Mouse (Mus musculus): Measurements from ENCODE around the gene Pp2d1. TPM values are rescaled to one million over a fixed set of nuclear protein-coding genes. Genes with fewer than 3 reads are reported as not detected.
"Not testable (repeated sequence)": the region's sequence is repeated elsewhere in the genome, so short reads cannot be mapped to it uniquely, and the experiment has no call there.

Pp2d1 gene
- polyA plus RNA-seq, 1 experiment from 2014 or later, result 0.77 TPM

- no peaks in the 10 kb centered on the region for H3K36me3 ChIP-seq (ENCODE audit: control insufficient read depth, insufficient read depth, low read length)
- no peak overlapping the region for H3K9ac ChIP-seq (ENCODE audit: low read depth, low read length)
- 67% methylated on average over 9 of the region's 9 CpGs for WGBS
- H3K4me3 ChIP-seq (ENCODE audit: low read depth, low read length), result no peak overlapping the region
- no peaks in the 10 kb centered on the region for H3K4me1 ChIP-seq (replicated peaks; ENCODE audit: control insufficient read depth, insufficient read depth, low read length)
- no peak overlapping the region for H3K27ac ChIP-seq (ENCODE audit: low read depth, low read length)
- ATAC-seq (ENCODE audit: low FRiP score) (peak; percentile 40; the same call in 1 of the 2 replicates), DNase-seq (ENCODE audit: low spot score) (no peak)
- H3K4me2 ChIP-seq (replicated peaks; ENCODE audit: low read depth, low read length), result no peak overlapping the region
- H3K9me3 ChIP-seq (ENCODE audit: control insufficient read depth, low read length), result no peaks in the 10 kb centered on the region
- H3K27me3 ChIP-seq (ENCODE audit: control insufficient read depth, insufficient read depth, low read length), result no peaks in the 10 kb centered on the region
These were observed 39.5 kb upstream of the Pp2d1 start for GRCm38 (mm10) chr17:53578776-53579175.

GRCm38 (mm10) chr17:53578249-53578648 lies 39.0 kb upstream of the Pp2d1 start:
- 86% methylated on average over 6 of the region's 6 CpGs for WGBS
- H3K9ac ChIP-seq (ENCODE audit: low read depth, low read length), result no peak overlapping the region
- H3K27me3 ChIP-seq (ENCODE audit: control insufficient read depth, insufficient read depth, low read length), result no peaks in the 10 kb centered on the region
- no peak for DNase-seq (ENCODE audit: low spot score)
- H3K4me1 ChIP-seq (replicated peaks; ENCODE audit: control insufficient read depth, insufficient read depth, low read length), result no peaks in the 10 kb centered on the region
- H3K27ac ChIP-seq (ENCODE audit: low read depth, low read length), result no peak overlapping the region
- H3K36me3 ChIP-seq (ENCODE audit: control insufficient read depth, insufficient read depth, low read length), result no peaks in the 10 kb centered on the region
- ATAC-seq (ENCODE audit: low FRiP score), result no peak
- no peaks in the 10 kb centered on the region for H3K9me3 ChIP-seq (ENCODE audit: control insufficient read depth, low read length)
- no peak overlapping the region for H3K4me2 ChIP-seq (replicated peaks; ENCODE audit: low read depth, low read length)
- H3K4me3 ChIP-seq (ENCODE audit: low read depth, low read length), result no peak overlapping the region

- H3K36me3 ChIP-seq (ENCODE audit: control insufficient read depth, insufficient read depth, low read length), result no peaks in the 10 kb centered on the region
- H3K27me3 ChIP-seq (ENCODE audit: control insufficient read depth, insufficient read depth, low read length), result no peaks in the 10 kb centered on the region
- H3K4me3 ChIP-seq (ENCODE audit: low read depth, low read length), result no peak overlapping the region
- ATAC-seq (ENCODE audit: low FRiP score) (no peak), DNase-seq (ENCODE audit: low spot score) (no peak)
- no peaks in the 10 kb centered on the region for H3K9me3 ChIP-seq (ENCODE audit: control insufficient read depth, low read length)
- H3K4me1 ChIP-seq (replicated peaks; ENCODE audit: control insufficient read depth, insufficient read depth, low read length), result no peaks in the 10 kb centered on the region
- WGBS, result 81% methylated on average over 5 of the region's 5 CpGs
- H3K4me2 ChIP-seq (replicated peaks; ENCODE audit: low read depth, low read length), result no peak overlapping the region
- H3K9ac ChIP-seq (ENCODE audit: low read depth, low read length), result no peak overlapping the region
- no peak overlapping the region for H3K27ac ChIP-seq (ENCODE audit: low read depth, low read length)
These were observed 38.5 kb upstream of the Pp2d1 start for GRCm38 (mm10) chr17:53577754-53578153.

GRCm38 (mm10) chr17:53577151-53577550 lies 37.9 kb upstream of the Pp2d1 start:
- WGBS, result 92% methylated on average over 2 of the region's 2 CpGs
- no peak overlapping the region for H3K27ac ChIP-seq (ENCODE audit: low read depth, low read length)
- no peak overlapping the region for H3K9ac ChIP-seq (ENCODE audit: low read depth, low read length)
- H3K4me3 ChIP-seq (ENCODE audit: low read depth, low read length), result no peak overlapping the region
- DNase-seq (ENCODE audit: low spot score), result no peak
- no peaks in the 10 kb centered on the region for H3K4me1 ChIP-seq (replicated peaks; ENCODE audit: control insufficient read depth, insufficient read depth, low read length)
- no peaks in the 10 kb centered on the region for H3K9me3 ChIP-seq (ENCODE audit: control insufficient read depth, low read length)
- H3K36me3 ChIP-seq (ENCODE audit: control insufficient read depth, insufficient read depth, low read length), result no peaks in the 10 kb centered on the region
- ATAC-seq (ENCODE audit: low FRiP score), result no peak
- H3K27me3 ChIP-seq (ENCODE audit: control insufficient read depth, insufficient read depth, low read length), result no peaks in the 10 kb centered on the region
- no peak overlapping the region for H3K4me2 ChIP-seq (replicated peaks; ENCODE audit: low read depth, low read length)

GRCm38 (mm10) chr17:53573019-53573556 lies 33.8 kb upstream of the Pp2d1 start:
- no peak overlapping the region for H3K9ac ChIP-seq (ENCODE audit: low read depth, low read length)
- no peak overlapping the region for H3K4me2 ChIP-seq (replicated peaks; ENCODE audit: low read depth, low read length)
- ATAC-seq (ENCODE audit: low FRiP score) (no peak), DNase-seq (ENCODE audit: low spot score) (no peak)
- no peaks in the 10 kb centered on the region for H3K9me3 ChIP-seq (ENCODE audit: control insufficient read depth, low read length)
- peaks cover 3% of the 10 kb centered on the region for H3K4me1 ChIP-seq (replicated peaks; ENCODE audit: control insufficient read depth, insufficient read depth, low read length)
- no peaks in the 10 kb centered on the region for H3K27me3 ChIP-seq (ENCODE audit: control insufficient read depth, insufficient read depth, low read length)
- H3K36me3 ChIP-seq (ENCODE audit: control insufficient read depth, insufficient read depth, low read length), result no peaks in the 10 kb centered on the region
- H3K27ac ChIP-seq (ENCODE audit: low read depth, low read length), result no peak overlapping the region
- 76% methylated on average over 4 of the region's 4 CpGs for WGBS
- no peak overlapping the region for H3K4me3 ChIP-seq (ENCODE audit: low read depth, low read length)

GRCm38 (mm10) chr17:53570932-53571331 lies 31.7 kb upstream of the Pp2d1 start:
- H3K4me3 ChIP-seq (ENCODE audit: low read depth, low read length); H3K9me3 ChIP-seq (ENCODE audit: control insufficient read depth, low read length); ATAC-seq (ENCODE audit: low FRiP score); H3K27me3 ChIP-seq (ENCODE audit: control insufficient read depth, insufficient read depth, low read length); H3K4me2 ChIP-seq (replicated peaks; ENCODE audit: low read depth, low read length); DNase-seq (ENCODE audit: low spot score); H3K27ac ChIP-seq (ENCODE audit: low read depth, low read length); H3K36me3 ChIP-seq (ENCODE audit: control insufficient read depth, insufficient read depth, low read length); H3K9ac ChIP-seq (ENCODE audit: low read depth, low read length); H3K4me1 ChIP-seq (replicated peaks; ENCODE audit: control insufficient read depth, insufficient read depth, low read length): not testable (repeated sequence)
- 90% methylated on average over 5 of the region's 5 CpGs for WGBS

GRCm38 (mm10) chr17:53570361-53570875 lies 31.2 kb upstream of the Pp2d1 start:
- H3K27me3 ChIP-seq (ENCODE audit: control insufficient read depth, insufficient read depth, low read length), result no peaks in the 10 kb centered on the region
- no peak overlapping the region for H3K27ac ChIP-seq (ENCODE audit: low read depth, low read length)
- 47% methylated on average over 10 of the region's 10 CpGs for WGBS

GRCm38 (mm10) chr17:53569829-53570228 lies 30.6 kb upstream of the Pp2d1 start:
- Histone ChIP-seq H3K27me3 (ENCODE audit: control insufficient read depth, insufficient read depth, low read length) (no peaks in the 10 kb centered on the region), H3K27ac (ENCODE audit: low read depth, low read length) (no peak overlapping the region), H3K9ac (ENCODE audit: low read depth, low read length) (no peak overlapping the region), H3K9me3 (ENCODE audit: control insufficient read depth, low read length) (no peaks in the 10 kb centered on the region), H3K36me3 (ENCODE audit: control insufficient read depth, insufficient read depth, low read length) (no peaks in the 10 kb centered on the region), H3K4me3 (ENCODE audit: low read depth, low read length) (no peak overlapping the region), H3K4me1 (replicated peaks; ENCODE audit: control insufficient read depth, insufficient read depth, low read length) (peaks cover 3% of the 10 kb centered on the region), H3K4me2 (replicated peaks; ENCODE audit: low read depth, low read length) (no peak overlapping the region)
- ATAC-seq (ENCODE audit: low FRiP score), result no peak
- DNase-seq (ENCODE audit: low spot score), result peak; percentile 39
- WGBS, result 60% methylated on average over 6 of the region's 6 CpGs

More at GRCm38 (mm10) chr17:53570361-53570875, 31.2 kb upstream of the Pp2d1 start:
- H3K4me3 ChIP-seq (ENCODE audit: low read depth, low read length), result no peak overlapping the region
- no peak overlapping the region for H3K9ac ChIP-seq (ENCODE audit: low read depth, low read length)
- no peak for ATAC-seq (ENCODE audit: low FRiP score)
- no peaks in the 10 kb centered on the region for H3K36me3 ChIP-seq (ENCODE audit: control insufficient read depth, insufficient read depth, low read length)
- no peaks in the 10 kb centered on the region for H3K9me3 ChIP-seq (ENCODE audit: control insufficient read depth, low read length)
- no peak for DNase-seq (ENCODE audit: low spot score)
- H3K4me1 ChIP-seq (replicated peaks; ENCODE audit: control insufficient read depth, insufficient read depth, low read length), result peaks cover 3% of the 10 kb centered on the region
- no peak overlapping the region for H3K4me2 ChIP-seq (replicated peaks; ENCODE audit: low read depth, low read length)

- H3K4me2 ChIP-seq (replicated peaks; ENCODE audit: low read depth, low read length), result peak overlapping the region; percentile 81
- peaks cover 3% of the 10 kb centered on the region for H3K4me1 ChIP-seq (replicated peaks; ENCODE audit: control insufficient read depth, insufficient read depth, low read length)
- H3K9me3 ChIP-seq (ENCODE audit: control insufficient read depth, low read length), result no peaks in the 10 kb centered on the region
- H3K36me3 ChIP-seq (ENCODE audit: control insufficient read depth, insufficient read depth, low read length), result no peaks in the 10 kb centered on the region
- H3K27ac ChIP-seq (ENCODE audit: low read depth, low read length), result peak overlapping the region; percentile 97; the same call in 1 of the 2 replicates
- H3K9ac ChIP-seq (ENCODE audit: low read depth, low read length), result peak overlapping the region; percentile 92
- no peak for ATAC-seq (ENCODE audit: low FRiP score)
- 37% methylated on average over 8 of the region's 8 CpGs for WGBS
- peak overlapping the region; percentile 67 for H3K4me3 ChIP-seq (ENCODE audit: low read depth, low read length)
- DNase-seq (ENCODE audit: low spot score), result no peak
- no peaks in the 10 kb centered on the region for H3K27me3 ChIP-seq (ENCODE audit: control insufficient read depth, insufficient read depth, low read length)
These were observed 29.6 kb upstream of the Pp2d1 start for GRCm38 (mm10) chr17:53568734-53569386.
